Mouse (Mus musculus) CD4-positive, CD25-positive, alpha-beta regulatory T cell, adult 2 months (primary cell): Measurements from ENCODE around the gene 9930022D16Rik.

Experiments used
- DNase-seq: peaks from one replicate; pipeline ENCODE4 v3.0.0-alpha.2; 2012; ENCODE audit warnings: low read depth, low spot score

9930022D16Rik gene

DNA sequence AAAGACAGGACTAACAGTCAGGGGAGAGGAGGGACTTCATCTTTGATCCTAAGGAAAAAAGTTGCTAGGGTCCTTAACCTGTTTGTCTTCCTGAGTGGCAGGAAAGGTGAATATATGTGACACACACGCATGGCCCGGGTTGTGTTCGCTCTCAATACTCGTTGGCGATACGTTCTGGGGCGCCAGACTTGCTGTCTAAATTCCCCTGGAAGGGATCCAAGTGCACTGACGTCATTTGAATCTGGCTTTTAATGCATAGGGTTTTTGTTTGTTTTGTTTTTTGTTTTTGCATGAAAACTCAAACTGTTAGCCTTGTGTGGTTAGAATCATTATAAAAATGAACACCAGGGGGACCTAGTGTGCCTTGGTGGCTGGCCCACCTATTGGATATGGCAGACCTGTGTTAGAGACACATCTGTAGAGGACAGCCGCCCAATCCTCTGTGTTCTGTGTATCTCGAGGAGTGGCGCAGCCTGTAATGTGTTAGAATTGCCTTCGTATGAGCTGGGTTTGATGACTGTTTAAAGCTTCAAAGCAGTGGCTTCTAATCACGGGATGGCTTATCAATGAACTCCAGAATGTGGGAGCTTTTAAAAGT lies 31.8 kb downstream of the 9930022D16Rik start:
- DNase-seq: peak; percentile 83

DNA sequence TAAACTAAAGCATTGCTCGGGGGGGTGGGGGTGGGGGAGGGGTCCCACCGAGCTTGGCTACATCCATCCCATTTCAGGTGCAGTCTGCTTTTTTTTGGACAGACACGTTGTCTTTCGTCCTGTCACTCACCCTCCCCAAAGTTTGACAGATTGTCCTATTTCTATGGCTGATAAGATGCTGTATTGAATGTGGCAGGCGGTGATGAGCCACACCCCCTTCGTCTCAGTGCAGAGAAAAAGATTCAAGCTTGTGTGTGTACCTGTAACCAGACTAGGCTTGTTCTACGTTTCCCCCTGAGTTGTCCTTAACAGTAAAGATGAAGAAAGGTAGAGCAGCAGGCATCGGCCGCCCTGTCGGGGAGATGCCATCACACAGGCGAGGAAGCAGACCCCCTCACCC lies 37.5 kb downstream of the 9930022D16Rik start:
- DNase-seq: no peak

- DNase-seq: no peak
Measured at GRCm38 (mm10) chr11:109456261-109456660, 42.5 kb downstream of the 9930022D16Rik start.

- no peak for DNase-seq
Measured at GRCm38 (mm10) chr11:109458165-109458564, 44.4 kb downstream of the 9930022D16Rik start.

- no peak for DNase-seq
Measured at GRCm38 (mm10) chr11:109460586-109460985, 46.9 kb downstream of the 9930022D16Rik start.

- DNase-seq: no peak
Measured at GRCm38 (mm10) chr11:109465068-109465467, 51.4 kb downstream of the 9930022D16Rik start.

DNA sequence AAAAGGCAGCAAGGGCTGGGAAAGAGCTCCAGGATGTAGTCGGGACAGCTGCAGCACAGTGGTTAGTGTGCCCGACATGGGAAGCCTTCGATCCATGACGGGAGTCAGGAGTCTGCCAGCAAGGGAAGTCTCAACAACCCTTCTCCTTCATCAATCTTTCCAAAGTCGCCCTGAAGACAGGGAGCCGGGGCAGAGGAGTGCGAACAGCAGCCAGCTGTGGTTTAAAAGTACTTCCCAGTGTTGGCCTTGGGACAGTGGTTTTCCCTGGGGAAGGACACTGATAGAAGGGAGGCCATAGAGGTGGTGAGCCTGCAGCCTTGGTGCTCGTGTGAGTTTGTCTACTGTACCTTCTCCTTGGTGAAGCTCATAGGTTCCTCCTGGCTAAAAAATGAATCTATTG lies 53.3 kb downstream of the 9930022D16Rik start:
- DNase-seq: no peak

GRCm38 (mm10) chr11:109468133-109468532 lies 54.4 kb downstream of the 9930022D16Rik start:
- no peak for DNase-seq
